Mouse (Mus musculus) left cerebral cortex, adult 2 months (tissue): ENCODE measurements around the gene Trir. TPM values are rescaled to one million over a fixed set of nuclear protein-coding genes. Genes with fewer than 3 reads are reported as not detected.

Experiments
- DNase-seq, 2 experiments: peaks; one replicate each; pipeline ENCODE4 v3.0.0; 2021 to 2022; ENCODE audit warnings: low spot score in 2 of 2, mixed read lengths in 1 of 2; ENCODE audit errors: extremely low spot score in 1 of 2
- H3K27ac ChIP-seq: fragments of 200-600 bp; 2 replicates; pipeline ENCODE4 v1.8.1; 2022
- H3K4me3 ChIP-seq: fragments of 200-600 bp; 2 replicates; pipeline ENCODE4 v1.8.1; 2022
- CTCF ChIP-seq: fragments of 200-600 bp; IDR thresholded peaks from 2 replicates; pipeline ENCODE4 v1.8.1; 2022; ENCODE audit warnings: antibody characterized with exemption, mild to moderate bottlenecking, moderate library complexity
- intact Hi-C: fragments of 180-260 bp; cut with DNase I; formaldehyde crosslinking; loops from one replicate; pipeline ENCODE4 v1.15.1; 2025
- microRNA-seq, 2 experiments: library from miRNA; unstranded; fragments of <30 nt; microRNA quantifications; one replicate each; pipeline ENCODE4 v1.2.0; 2021
- total RNA-seq, 2 experiments: library from RNA; stranded (reverse); gene quantifications; 2 replicates each; pipeline ENCODE4 v1.2.3; 2021

Trir gene
- total RNA-seq, 2 experiments from 2014 or later = 124 to 132 TPM

GRCm38 (mm10) chr8:85074167-85074566 lies 47.5 kb downstream of the Trir start:
- intact Hi-C loops = loop anchor here (5.0 kb wide), 2 partner anchors 47 to 97 kb away; partner anchors contain the start of genes Asna1, Junb and Trir

GRCm38 (mm10) chr8:85074617-85075016 lies 48.0 kb downstream of the Trir start:
- no peak for DNase-seq
- Histone ChIP-seq H3K27ac (no peak overlapping the region), H3K4me3 (no peak overlapping the region)
- no peak for TF ChIP-seq CTCF
- intact Hi-C loops = loop anchor here (5.0 kb wide), 2 partner anchors 47 to 97 kb away; partner anchors contain the start of genes Asna1, Junb and Trir

More at GRCm38 (mm10) chr8:85074167-85074566, 47.5 kb downstream of the Trir start:
- Histone ChIP-seq H3K27ac (no peak overlapping the region), H3K4me3 (no peak overlapping the region)
- no peak for DNase-seq
- no peak for TF ChIP-seq CTCF

GRCm38 (mm10) chr8:85076001-85076400 lies 49.4 kb downstream of the Trir start:
- peak; percentile 44 for TF ChIP-seq CTCF
- intact Hi-C loops = loop anchor here (2.0 kb wide), 1 partner anchor 95 kb away; no protein-coding TSS in a partner anchor
- H3K4me3 ChIP-seq = no peak overlapping the region
- peak in 1 of 2 experiments; percentile 33 for DNase-seq
- no peak overlapping the region for H3K27ac ChIP-seq

GRCm38 (mm10) chr8:85076993-85077392 lies 50.4 kb downstream of the Trir start:
- TF ChIP-seq CTCF = peak; percentile 99
- intact Hi-C loops = loop anchor here (2.0 kb wide), 1 partner anchor 94 kb away; no protein-coding TSS in a partner anchor
- H3K27ac ChIP-seq = no peak overlapping the region
- no peak overlapping the region for H3K4me3 ChIP-seq
- DNase-seq = peak; percentile 75 to 81

Small RNAs within 50 kb of the gene (microRNA-seq; reads per million reads assigned to microRNA genes)
- gene Mir7070 = 1.2 to 5.3 reads per million in 2 experiments

Other genes starting within 250 kb of the Trir start
- gene Nfix, start 226.5 kb upstream of the Trir start, total RNA-seq = 100 to 1,000 TPM; 347 to 350 TPM
- gene Dand5, start 204.0 kb upstream of the Trir start, total RNA-seq = 10 to 100 TPM in 1 of 2 experiments, 1 to 10 TPM in 1; 9.7 to 11.1 TPM
- 10 to 100 TPM; 23.9 to 25.8 TPM for gene Gadd45gip1, start 195.3 kb upstream of the Trir start, total RNA-seq
- gene Rad23a, start 186.2 kb upstream of the Trir start, total RNA-seq = 10 to 100 TPM; 77.7 to 77.8 TPM
- 100 to 1,000 TPM; 459 to 496 TPM for gene Calr, start 179.9 kb upstream of the Trir start, total RNA-seq
- gene Farsa, start 169.8 kb upstream of the Trir start, total RNA-seq = 10 to 100 TPM; 49.8 to 50.1 TPM
- gene Syce2, start 154.7 kb upstream of the Trir start, total RNA-seq = 1 to 10 TPM; 7.8 to 8.0 TPM
- gene Gcdh, start 132.9 kb upstream of the Trir start, total RNA-seq = 10 to 100 TPM; 35.6 to 44.1 TPM
- under 1 TPM in 1 of 2 experiments, not detected in 1; 0.23 TPM for gene Klf1, start 124.9 kb upstream of the Trir start, total RNA-seq
- gene Dnase2a, start 118.3 kb upstream of the Trir start, total RNA-seq = 1 to 10 TPM; 4.3 to 5.1 TPM
- gene Mast1, start 89.5 kb upstream of the Trir start, total RNA-seq = 10 to 100 TPM; 89.4 to 95.7 TPM
- gene Rtbdn, start 79.8 kb upstream of the Trir start, total RNA-seq = 1 to 10 TPM; 1.1 to 1.2 TPM
- not detected for gene Gm49661, start 57.4 kb upstream of the Trir start, total RNA-seq
- 100 to 1,000 TPM; 319 to 333 TPM for gene Prdx2, start 57.2 kb upstream of the Trir start, total RNA-seq
- gene Rnaseh2a, start 57.1 kb upstream of the Trir start, total RNA-seq = 10 to 100 TPM; 43.4 to 47.3 TPM
- gene Junb, start 48.1 kb upstream of the Trir start, total RNA-seq = 100 to 1,000 TPM in 1 of 2 experiments, 10 to 100 TPM in 1; 99.5 to 145 TPM
- 10 to 100 TPM; 11.3 to 11.6 TPM for gene Hook2, start 36.2 kb upstream of the Trir start, total RNA-seq
- gene Best2, start 12.3 kb upstream of the Trir start, total RNA-seq = not detected
- 100 to 1,000 TPM; 122 to 124 TPM for gene Asna1, start 1.5 kb upstream of the Trir start, total RNA-seq
- 100 to 1,000 TPM; 146 to 163 TPM for gene Tnpo2, start 10.1 kb downstream of the Trir start, total RNA-seq
- 10 to 100 TPM; 21.5 to 25.5 TPM for gene Fbxw9, start 33.2 kb downstream of the Trir start, total RNA-seq
- not detected for gene Gm5741, start 41.2 kb downstream of the Trir start, total RNA-seq
- gene Dhps, start 44.9 kb downstream of the Trir start, total RNA-seq = 10 to 100 TPM; 66.1 to 68.7 TPM
- 10 to 100 TPM; 55.6 to 55.7 TPM for gene Wdr83os, start 53.9 kb downstream of the Trir start, total RNA-seq
- gene Wdr83, start 54.5 kb downstream of the Trir start, total RNA-seq = 10 to 100 TPM; 25.5 to 27.8 TPM
- 10 to 100 TPM; 34.7 to 35.9 TPM for gene Man2b1, start 56.4 kb downstream of the Trir start, total RNA-seq
- 1 to 10 TPM; 7.0 to 7.9 TPM for gene Zfp791, start 96.3 kb downstream of the Trir start, total RNA-seq
- gene Cks1brt, start 125.1 kb downstream of the Trir start, total RNA-seq = not detected
- gene Olfr371, start 199.2 kb downstream of the Trir start, total RNA-seq = not detected